Mouse (Mus musculus) embryonic facial prominence, embryonic 15.5 days (tissue): ENCODE results near the gene Rasal3. TPM values are rescaled to one million over a fixed set of nuclear protein-coding genes. Genes with fewer than 3 reads are reported as not detected.

Source experiments
- ATAC-seq: fragments of 200-750 bp; cut with Nextera tagmentation; 2 replicates; pipeline ENCODE4 v1.8.0; 2017; ENCODE audit warnings: low read depth, moderate TSS enrichment; ENCODE audit not compliant: insufficient number of reproducible peaks, low FRiP score, low TSS enrichment
- H3K27ac ChIP-seq: fragments of 300-500 bp; sonication (generic); replicated peaks from 2 replicates; pipeline ENCODE4 v1.5.1; 2015; ENCODE audit warnings: mild to moderate bottlenecking, inconsistent platforms
- H3K27me3 ChIP-seq: fragments of 300-500 bp; sonication (generic); 2 replicates; pipeline ENCODE4 v1.6.1; 2015; ENCODE audit warnings: inconsistent platforms
- H3K36me3 ChIP-seq: fragments of 300-500 bp; sonication (generic); 2 replicates; pipeline ENCODE4 v1.6.1; 2015; ENCODE audit warnings: mild to moderate bottlenecking, inconsistent platforms
- H3K4me1 ChIP-seq: fragments of 300-500 bp; sonication (generic); 2 replicates; pipeline ENCODE4 v1.6.1; 2015; ENCODE audit warnings: inconsistent platforms
- H3K4me2 ChIP-seq: fragments of 300-500 bp; sonication (generic); replicated peaks from 2 replicates; pipeline ENCODE4 v1.6.1; 2015; ENCODE audit warnings: mild to moderate bottlenecking, inconsistent platforms
- H3K4me3 ChIP-seq: fragments of 300-500 bp; sonication (generic); replicated peaks from 2 replicates; pipeline ENCODE4 v1.5.1; 2015; ENCODE audit warnings: mild to moderate bottlenecking, inconsistent platforms
- H3K9ac ChIP-seq: fragments of 300-500 bp; sonication (generic); 2 replicates; pipeline ENCODE4 v1.6.1; 2015; ENCODE audit warnings: inconsistent platforms
- H3K9me3 ChIP-seq: fragments of 300-500 bp; sonication (generic); replicated peaks from 2 replicates; pipeline ENCODE4 v1.6.1; 2016; ENCODE audit warnings: inconsistent platforms
- WGBS: fragments of 180-500 bp; shearing (Covaris S2); methylation state at CpG from one replicate; pipeline ENCODE4 v1.1.7; 2015; 5-methylcytosine and 5-hydroxymethylcytosine counted together
- polyA plus RNA-seq: library from polyadenylated mRNA; unstranded; fragments of >200 nt; fragmentation: Nextera tagmentation; extraction: Ambion mirVana; gene quantifications from 2 replicates; pipeline ENCODE4 v1.2.1, GENCODE M21; 2015

Rasal3 gene
- polyA plus RNA-seq, 1 experiment from 2014 or later = 1.8 TPM

GRCm38 (mm10) chr17:32424034-32424433, 20.7 kb upstream of the Rasal3 start, which contains the start of gene Pglyrp2:
TSS of gene Pglyrp2 (minus strand) at chr17:32424167.
- H3K9me3 ChIP-seq = no peaks in the 10 kb centered on the region
- H3K4me1 ChIP-seq = no peaks in the 10 kb centered on the region
- no peaks in the 10 kb centered on the region for H3K27me3 ChIP-seq
- no peak within 1 kb of the TSS for H3K4me3 ChIP-seq
- no peak within 1 kb of the TSS for H3K4me2 ChIP-seq
- ATAC-seq = no peak
- H3K27ac ChIP-seq = no peak within 1 kb of the TSS
- H3K36me3 ChIP-seq = no peaks in the 10 kb centered on the region
- 79% methylated on average over 2 of the region's 2 CpGs for WGBS
- no peak within 1 kb of the TSS for H3K9ac ChIP-seq

- H3K27ac ChIP-seq = no peak overlapping the region
- peaks cover 8% of the 10 kb centered on the region for H3K27me3 ChIP-seq
- H3K9me3 ChIP-seq = no peaks in the 10 kb centered on the region
- H3K9ac ChIP-seq = no peak overlapping the region
- H3K36me3 ChIP-seq = no peaks in the 10 kb centered on the region
- ATAC-seq = no peak
- H3K4me2 ChIP-seq = no peak overlapping the region
- no peak overlapping the region for H3K4me3 ChIP-seq
- no peaks in the 10 kb centered on the region for H3K4me1 ChIP-seq
- 72% methylated on average over 8 of the region's 8 CpGs for WGBS
These were observed 17.4 kb upstream of the Rasal3 start for GRCm38 (mm10) chr17:32420781-32421180.

- H3K4me1 ChIP-seq = no peaks in the 10 kb centered on the region
- no peaks in the 10 kb centered on the region for H3K36me3 ChIP-seq
- no peaks in the 10 kb centered on the region for H3K9me3 ChIP-seq
- ATAC-seq = no peak
- H3K4me3 ChIP-seq = no peak overlapping the region
- WGBS = 78% methylated on average over 2 of the region's 2 CpGs
- no peak overlapping the region for H3K4me2 ChIP-seq
- no peak overlapping the region for H3K9ac ChIP-seq
- H3K27ac ChIP-seq = no peak overlapping the region
- peaks cover 13% of the 10 kb centered on the region for H3K27me3 ChIP-seq
These were observed 16.6 kb upstream of the Rasal3 start for GRCm38 (mm10) chr17:32419989-32420388.

DNA sequence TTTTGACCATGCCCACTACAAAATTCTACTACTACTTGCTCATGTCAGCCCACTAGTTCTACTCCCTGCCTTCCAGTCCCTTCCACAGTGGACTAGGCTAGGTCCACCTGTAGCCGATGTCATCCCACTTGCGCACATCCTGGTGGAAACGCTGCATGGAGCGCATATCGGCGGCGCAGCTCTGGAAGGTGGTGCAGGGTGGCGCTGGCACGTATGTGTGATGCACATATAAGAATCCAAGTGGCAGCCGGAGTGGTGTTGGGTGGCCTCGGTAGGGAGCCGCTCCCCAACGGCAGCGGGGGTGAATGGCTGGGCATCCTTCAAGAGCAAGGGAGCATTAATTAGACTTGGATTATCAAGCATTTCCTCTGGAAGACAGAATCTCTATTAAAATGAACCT, 13.4 kb upstream of the Rasal3 start:
- Histone ChIP-seq H3K9ac (no peak overlapping the region), H3K9me3 (no peaks in the 10 kb centered on the region), H3K27ac (no peak overlapping the region), H3K36me3 (no peaks in the 10 kb centered on the region), H3K4me1 (no peaks in the 10 kb centered on the region), H3K4me2 (no peak overlapping the region), H3K4me3 (no peak overlapping the region), H3K27me3 (peaks cover 13% of the 10 kb centered on the region)
- 91% methylated on average over 14 of the region's 14 CpGs for WGBS
- no peak for ATAC-seq

DNA sequence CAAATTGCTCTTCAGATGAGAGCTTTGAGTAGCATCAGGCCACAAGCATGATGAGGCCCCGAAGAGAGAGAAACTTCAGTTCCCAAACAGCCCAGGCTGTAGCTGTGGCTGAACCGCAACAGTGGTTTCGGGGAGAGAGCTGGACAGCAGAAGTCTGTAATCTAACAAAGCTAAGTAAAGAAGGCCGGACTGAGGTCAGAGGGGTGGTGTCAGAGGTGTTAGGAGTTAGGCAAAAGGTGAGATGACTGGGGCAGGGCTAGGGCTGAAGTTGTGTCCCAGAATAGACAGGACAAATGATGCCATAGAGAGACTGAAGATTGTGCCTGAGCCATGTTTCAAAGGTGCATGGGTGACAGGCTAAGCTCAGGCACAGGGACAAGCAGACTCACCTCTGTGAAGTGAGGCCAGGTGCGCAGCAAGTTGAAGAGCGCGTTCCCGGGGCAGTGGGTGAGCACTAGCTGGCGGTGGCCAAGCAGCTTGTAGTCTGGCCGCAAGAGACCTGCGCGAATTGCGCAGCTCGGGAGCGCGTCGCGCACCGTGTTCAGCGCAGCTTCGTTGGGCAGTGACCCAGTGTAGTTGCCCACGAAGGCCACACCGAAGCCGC, 12.1 kb upstream of the Rasal3 start:
- Histone ChIP-seq H3K4me1 (no peaks in the 10 kb centered on the region), H3K27ac (no peak overlapping the region), H3K9me3 (no peaks in the 10 kb centered on the region), H3K4me2 (no peak overlapping the region), H3K9ac (no peak overlapping the region), H3K4me3 (no peak overlapping the region), H3K27me3 (peaks cover 13% of the 10 kb centered on the region), H3K36me3 (no peaks in the 10 kb centered on the region)
- 44% methylated on average over 24 of the region's 24 CpGs for WGBS
- no peak for ATAC-seq

GRCm38 (mm10) chr17:32411898-32412297, 8.5 kb upstream of the Rasal3 start:
- ATAC-seq = no peak
- Histone ChIP-seq H3K27me3 (peaks cover 12% of the 10 kb centered on the region), H3K27ac (no peak overlapping the region), H3K4me2 (no peak overlapping the region), H3K9me3 (no peaks in the 10 kb centered on the region), H3K4me1 (no peaks in the 10 kb centered on the region), H3K4me3 (no peak overlapping the region), H3K9ac (no peak overlapping the region), H3K36me3 (no peaks in the 10 kb centered on the region)
- 85% methylated on average over 6 of the region's 6 CpGs for WGBS

GRCm38 (mm10) chr17:32402779-32403157, 615 bp downstream of the Rasal3 start:
- no peak overlapping the region for H3K4me3 ChIP-seq
- H3K9me3 ChIP-seq = no peaks in the 10 kb centered on the region

DNA sequence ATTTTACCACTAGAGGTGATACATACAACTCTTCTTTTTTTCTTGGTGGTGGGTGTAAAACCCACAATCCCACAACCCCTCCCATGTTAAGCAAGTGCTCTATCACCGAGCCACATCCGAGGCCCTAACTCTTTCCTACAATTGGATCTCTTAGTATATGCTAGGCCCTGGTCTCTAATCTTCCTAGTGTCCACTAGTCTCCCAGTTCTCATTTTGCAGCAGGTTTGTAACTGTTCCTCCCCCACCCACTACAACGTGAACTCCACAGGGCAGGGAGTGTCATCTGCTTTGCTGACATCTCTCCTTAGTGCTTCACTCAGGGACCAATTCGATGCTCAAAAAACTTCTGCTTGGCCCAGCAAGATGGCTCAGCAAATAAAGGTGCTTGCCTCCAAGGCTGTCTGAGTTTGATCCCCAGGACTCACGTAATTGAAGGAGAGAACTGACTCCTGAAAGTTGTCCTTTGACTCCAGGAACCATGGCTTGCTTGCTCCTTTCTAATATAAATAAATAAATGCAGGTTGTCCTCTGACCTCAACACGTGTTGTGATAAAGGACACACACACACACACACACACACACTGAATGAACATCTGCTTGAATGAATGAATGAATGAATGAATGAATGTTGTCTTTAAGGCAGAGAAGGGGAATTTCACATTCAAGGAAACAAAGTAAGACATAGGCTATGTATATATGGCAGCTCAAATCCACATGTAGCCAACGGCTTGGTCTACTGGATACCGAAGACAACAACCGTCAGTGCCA, 1.2 kb downstream of the Rasal3 start:
- Histone ChIP-seq H3K27ac (no peak overlapping the region), H3K9me3 (no peaks in the 10 kb centered on the region), H3K4me1 (no peaks in the 10 kb centered on the region), H3K4me3 (no peak overlapping the region), H3K27me3 (peaks cover 23% of the 10 kb centered on the region), H3K36me3 (no peaks in the 10 kb centered on the region), H3K4me2 (no peak overlapping the region), H3K9ac (no peak overlapping the region)
- 80% methylated on average over 9 of the region's 9 CpGs for WGBS
- no peak for ATAC-seq

More at GRCm38 (mm10) chr17:32402779-32403157, 615 bp downstream of the Rasal3 start:
- H3K4me1 ChIP-seq = no peaks in the 10 kb centered on the region
- H3K4me2 ChIP-seq = no peak overlapping the region
- H3K27me3 ChIP-seq = peaks cover 17% of the 10 kb centered on the region
- ATAC-seq = no peak
- H3K27ac ChIP-seq = no peak overlapping the region
- H3K9ac ChIP-seq = no peak overlapping the region
- no peaks in the 10 kb centered on the region for H3K36me3 ChIP-seq
- 70% methylated on average over 11 of the region's 11 CpGs for WGBS

DNA sequence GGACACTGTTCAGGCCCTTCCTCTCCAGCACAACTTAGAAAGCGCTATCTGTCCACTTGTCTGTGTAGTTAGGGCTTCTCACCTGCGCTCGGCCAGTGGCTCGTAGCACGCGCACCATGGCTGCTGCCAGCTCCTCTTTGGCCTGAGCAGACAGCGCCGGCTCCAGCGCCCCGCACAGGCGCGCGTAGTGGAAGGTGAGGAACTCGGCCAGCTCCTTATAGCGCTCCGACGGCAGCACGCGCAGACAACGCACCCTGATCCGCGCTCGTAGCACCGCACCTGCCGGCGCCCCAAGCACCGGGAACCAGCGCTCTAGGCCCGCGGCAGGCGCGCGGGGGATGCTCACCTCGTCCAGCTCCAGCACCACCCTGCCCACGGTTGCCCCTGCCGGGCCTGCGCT, 7.1 kb downstream of the Rasal3 start:
- no peak for ATAC-seq
- Histone ChIP-seq H3K9ac (no peak overlapping the region), H3K36me3 (no peaks in the 10 kb centered on the region), H3K4me2 (peak overlapping the region; percentile 44), H3K27me3 (peaks cover 82% of the 10 kb centered on the region), H3K27ac (no peak overlapping the region), H3K4me1 (peaks cover 12% of the 10 kb centered on the region), H3K4me3 (peak overlapping the region; percentile 28), H3K9me3 (no peaks in the 10 kb centered on the region)
- 7% methylated on average over 37 of the region's 37 CpGs for WGBS

DNA sequence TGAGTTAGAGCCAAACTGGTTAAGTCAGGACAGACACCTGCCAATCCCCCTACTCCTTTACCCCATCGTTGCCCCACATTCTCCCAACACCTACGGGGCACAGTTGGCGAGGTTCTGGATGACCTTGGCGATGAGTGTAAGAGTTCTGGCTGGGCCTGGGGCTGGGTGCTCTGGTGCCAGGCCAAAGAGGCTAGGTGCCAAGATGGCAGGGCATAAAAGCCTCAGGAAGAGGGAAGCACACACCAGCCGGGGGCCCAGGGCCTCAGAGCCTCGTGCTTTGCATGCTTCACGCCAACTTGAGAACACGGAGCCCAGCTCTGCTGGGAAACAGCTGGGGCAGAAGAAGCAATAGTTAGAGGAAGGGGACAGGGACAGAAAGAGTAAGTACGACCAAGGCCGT, 9.4 kb downstream of the Rasal3 start:
- Histone ChIP-seq H3K36me3 (no peaks in the 10 kb centered on the region), H3K9me3 (no peaks in the 10 kb centered on the region), H3K9ac (no peak overlapping the region), H3K27ac (no peak overlapping the region), H3K4me1 (peaks cover 12% of the 10 kb centered on the region), H3K4me3 (no peak overlapping the region), H3K4me2 (no peak overlapping the region), H3K27me3 (peaks cover 85% of the 10 kb centered on the region)
- no peak for ATAC-seq
- 82% methylated on average over 10 of the region's 10 CpGs for WGBS

DNA sequence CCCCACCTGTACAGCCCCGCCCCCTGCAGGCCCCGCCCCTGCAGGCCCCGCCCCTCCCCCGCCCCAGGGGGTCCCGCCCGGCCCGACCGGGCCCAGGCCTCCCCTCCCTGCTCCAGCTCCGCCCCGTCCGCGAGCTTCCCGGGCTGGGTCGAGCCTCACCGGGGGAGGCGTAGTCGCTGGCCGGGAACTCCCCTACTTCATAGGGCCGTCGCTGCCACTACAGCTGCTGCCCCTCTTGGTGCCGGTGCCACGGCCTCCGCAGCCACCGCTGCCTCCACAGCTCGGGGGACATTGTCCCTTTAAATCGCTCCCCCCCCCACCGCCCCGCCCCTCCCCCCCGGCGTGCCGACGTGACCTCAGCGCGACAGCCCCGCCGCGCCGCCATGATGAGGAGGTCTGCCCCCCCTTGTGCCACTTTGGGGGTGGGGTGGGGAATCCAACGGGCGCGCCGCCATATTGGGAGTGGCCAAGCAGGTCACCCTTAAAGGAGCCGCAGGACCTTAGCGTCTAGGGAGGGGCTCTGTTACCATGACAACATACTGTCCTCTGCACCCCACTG, 14.2 kb downstream of the Rasal3 start, which contains the start of gene Wiz:
Gene Wiz (minus strand): TSS at position 339 of the 559 bp plus-strand sequence.
- WGBS = under 1% methylated on average over 24 of the region's 44 CpGs
- no peaks in the 10 kb centered on the region for H3K9me3 ChIP-seq
- peaks cover 38% of the 10 kb centered on the region for H3K27me3 ChIP-seq
- peak within 1 kb of the TSS; percentile 73 for H3K4me3 ChIP-seq
- peaks cover 21% of the 10 kb centered on the region for H3K4me1 ChIP-seq
- peak within 1 kb of the TSS; percentile 79 for H3K27ac ChIP-seq
- peaks cover 22% of the 10 kb centered on the region for H3K36me3 ChIP-seq
- peak within 1 kb of the TSS; percentile 63 for H3K9ac ChIP-seq
- ATAC-seq = peak; percentile 88
- H3K4me2 ChIP-seq = peak within 1 kb of the TSS; percentile 96
